In genomic region chr19:56400200-56400599, GRCm38 (mm10) we compare ENCODE assay signal across 8 mouse cellular contexts. TPM values are rescaled to one million over a fixed set of nuclear protein-coding genes. Genes with fewer than 3 reads are reported as not detected.
A peak's percentile ranks its signal among the peaks of the same experiment; 100 is the strongest.
DNase-seq lines count a peak whose midpoint lies in the region; ATAC-seq lines count a peak whose summit lies in the region.

No protein-coding gene starts in this region.

- no peak overlapping the region for H3K4me2 ChIP-seq in hindbrain, embryonic 11.5 days (replicated peaks; ENCODE audit: low read depth, low read length)
- peak overlapping the region; percentile 22; the same call in 1 of the 2 replicates for H3K4me2 ChIP-seq in liver, embryonic 13.5 days

- DNase-seq in hindbrain, embryonic 10.5 days (ENCODE audit: low spot score) = peak; percentile 28
- no peak for DNase-seq in hindbrain, embryonic 11.5 days (ENCODE audit: low spot score)
- peak; percentile 72 for DNase-seq in adrenal gland, postnatal 25 days
- DNase-seq in heart, adult 9 months (ENCODE audit: low spot score in 2 of 2) = peak; percentile 69 to 81
- peak; percentile 80 for DNase-seq in liver, embryonic 13.5 days
- peak; percentile 78 for DNase-seq in ovary, postnatal 36 days (ENCODE audit: low spot score)
- DNase-seq in urinary bladder, postnatal 14 days (ENCODE audit: low spot score) = peak; percentile 84
- no peak for DNase-seq in layer of hippocampus, postnatal 36 days

- no peak for ATAC-seq in hindbrain, embryonic 11.5 days (ENCODE audit: low FRiP score)
- peak; percentile 65 for ATAC-seq in liver, embryonic 13.5 days (ENCODE audit: low read depth)

- H3K9ac ChIP-seq in hindbrain, embryonic 11.5 days (ENCODE audit: low read depth, low read length) = no peak overlapping the region
- no peak overlapping the region for H3K9ac ChIP-seq in liver, embryonic 13.5 days

- H3K9me3 ChIP-seq in hindbrain, embryonic 10.5 days = no peaks in the 10 kb centered on the region
- no peaks in the 10 kb centered on the region for H3K9me3 ChIP-seq in hindbrain, embryonic 11.5 days (ENCODE audit: control insufficient read depth, low read length)
- H3K9me3 ChIP-seq in liver, embryonic 13.5 days (replicated peaks) = no peaks in the 10 kb centered on the region

- WGBS in hindbrain, embryonic 10.5 days = 47% methylated on average over 14 of the region's 14 CpGs
- WGBS in hindbrain, embryonic 11.5 days = 58% methylated on average over 14 of the region's 14 CpGs
- 33% methylated on average over 14 of the region's 14 CpGs for WGBS in liver, embryonic 13.5 days (ENCODE audit: insufficient replicate concordance)

- no peak overlapping the region for H3K27ac ChIP-seq in hindbrain, embryonic 10.5 days
- H3K27ac ChIP-seq in hindbrain, embryonic 11.5 days (ENCODE audit: low read depth, low read length) = no peak overlapping the region
- peak overlapping the region; percentile 19; the same call in 1 of the 2 replicates for H3K27ac ChIP-seq in liver, embryonic 13.5 days

- H3K4me1 ChIP-seq in hindbrain, embryonic 10.5 days (replicated peaks) = peaks cover 20% of the 10 kb centered on the region
- no peaks in the 10 kb centered on the region; the same call in 1 of the 2 replicates for H3K4me1 ChIP-seq in hindbrain, embryonic 11.5 days (replicated peaks; ENCODE audit: control insufficient read depth, insufficient read depth, low read length)
- H3K4me1 ChIP-seq in liver, embryonic 13.5 days (replicated peaks) = peaks cover 54% of the 10 kb centered on the region

- H3K4me3 ChIP-seq in hindbrain, embryonic 10.5 days = no peak overlapping the region
- H3K4me3 ChIP-seq in hindbrain, embryonic 11.5 days (ENCODE audit: low read depth, low read length) = no peak overlapping the region
- peak overlapping the region; percentile 10; the same call in 1 of the 2 replicates for H3K4me3 ChIP-seq in liver, embryonic 13.5 days (replicated peaks)

- H3K27me3 ChIP-seq in hindbrain, embryonic 10.5 days (ENCODE audit: insufficient read depth, poor library complexity, severe bottlenecking) = peaks cover 35% of the 10 kb centered on the region
- peaks cover 10% of the 10 kb centered on the region; the same call in 1 of the 2 replicates for H3K27me3 ChIP-seq in hindbrain, embryonic 11.5 days (ENCODE audit: control insufficient read depth, insufficient read depth, low read length)
- H3K27me3 ChIP-seq in liver, embryonic 13.5 days = no peaks in the 10 kb centered on the region

- H3K36me3 ChIP-seq in hindbrain, embryonic 10.5 days = peaks cover 10% of the 10 kb centered on the region; the same call in 1 of the 2 replicates
- no peaks in the 10 kb centered on the region for H3K36me3 ChIP-seq in hindbrain, embryonic 11.5 days (ENCODE audit: control insufficient read depth, insufficient read depth, low read length)
- peaks cover 12% of the 10 kb centered on the region for H3K36me3 ChIP-seq in liver, embryonic 13.5 days

RNA-seq across cellular contexts. Expression of gene Casp7, which starts 3.3 kb away (rescaled TPM):
- 15.4 and 15.7 TPM in 2 replicates for polyA plus RNA-seq in hindbrain, embryonic 10.5 days (2016; fragmentation: Nextera tagmentation; extraction: Ambion mirVana)
- 16.5 and 16.6 TPM in 2 replicates for polyA plus RNA-seq in hindbrain, embryonic 11.5 days (2014; fragmentation: Nextera tagmentation; extraction: Ambion mirVana)
- total RNA-seq in adrenal gland, postnatal 25 days (2021) = 13.7 and 14.8 TPM in 2 replicates
- 15.0 and 15.4 TPM in 2 replicates for polyA plus RNA-seq in liver, embryonic 13.5 days (2015; fragmentation: Nextera tagmentation; extraction: Ambion mirVana)
- 1 to 10 TPM; 1.3 to 1.9 TPM for total RNA-seq in layer of hippocampus, postnatal 36 days (2021)

RNA-seq across cellular contexts. Expression of gene Nrap, which starts 10.4 kb away (rescaled TPM):
- 0.05 and 0.08 TPM in 2 replicates for polyA plus RNA-seq in hindbrain, embryonic 10.5 days (2016; fragmentation: Nextera tagmentation; extraction: Ambion mirVana)
- 0.15 and 0.22 TPM in 2 replicates for polyA plus RNA-seq in hindbrain, embryonic 11.5 days (2014; fragmentation: Nextera tagmentation; extraction: Ambion mirVana)
- 0.09 TPM in 1 of 2 replicates, not detected in the other for total RNA-seq in adrenal gland, postnatal 25 days (2021)
- 0.12 TPM in 2 replicates for polyA plus RNA-seq in liver, embryonic 13.5 days (2015; fragmentation: Nextera tagmentation; extraction: Ambion mirVana)
- total RNA-seq in layer of hippocampus, postnatal 36 days (2021) = under 1 TPM; 0.07 to 0.08 TPM

Comparison
In these comparisons a context has a peak if more than half of its experiments do, and no peak if none do; other contexts are left out.
1. DNase-seq: peak in hindbrain, embryonic 10.5 days (single experiment), adrenal gland, postnatal 25 days (single experiment), heart, adult 9 months (2 of 2), liver, embryonic 13.5 days (single experiment), ovary, postnatal 36 days (single experiment) and urinary bladder, postnatal 14 days (single experiment); none in hindbrain, embryonic 11.5 days (single experiment) and layer of hippocampus, postnatal 36 days (0 of 2).